Mouse (Mus musculus): ENCODE data around the gene Nr2f2. TPM values are rescaled to one million over a fixed set of nuclear protein-coding genes. Genes with fewer than 3 reads are reported as not detected.

Nr2f2 gene
- 10 to 100 TPM; 59.5 to 66.7 TPM for total RNA-seq (2021)
- long read RNA-seq, full-length matches to known transcripts = 17 of 42 reads
- long read RNA-seq, partial matches to known transcripts = 21 of 42 reads
- long read RNA-seq, other reads (novel, unspliced or antisense) = 4 of 42 reads

DNA sequence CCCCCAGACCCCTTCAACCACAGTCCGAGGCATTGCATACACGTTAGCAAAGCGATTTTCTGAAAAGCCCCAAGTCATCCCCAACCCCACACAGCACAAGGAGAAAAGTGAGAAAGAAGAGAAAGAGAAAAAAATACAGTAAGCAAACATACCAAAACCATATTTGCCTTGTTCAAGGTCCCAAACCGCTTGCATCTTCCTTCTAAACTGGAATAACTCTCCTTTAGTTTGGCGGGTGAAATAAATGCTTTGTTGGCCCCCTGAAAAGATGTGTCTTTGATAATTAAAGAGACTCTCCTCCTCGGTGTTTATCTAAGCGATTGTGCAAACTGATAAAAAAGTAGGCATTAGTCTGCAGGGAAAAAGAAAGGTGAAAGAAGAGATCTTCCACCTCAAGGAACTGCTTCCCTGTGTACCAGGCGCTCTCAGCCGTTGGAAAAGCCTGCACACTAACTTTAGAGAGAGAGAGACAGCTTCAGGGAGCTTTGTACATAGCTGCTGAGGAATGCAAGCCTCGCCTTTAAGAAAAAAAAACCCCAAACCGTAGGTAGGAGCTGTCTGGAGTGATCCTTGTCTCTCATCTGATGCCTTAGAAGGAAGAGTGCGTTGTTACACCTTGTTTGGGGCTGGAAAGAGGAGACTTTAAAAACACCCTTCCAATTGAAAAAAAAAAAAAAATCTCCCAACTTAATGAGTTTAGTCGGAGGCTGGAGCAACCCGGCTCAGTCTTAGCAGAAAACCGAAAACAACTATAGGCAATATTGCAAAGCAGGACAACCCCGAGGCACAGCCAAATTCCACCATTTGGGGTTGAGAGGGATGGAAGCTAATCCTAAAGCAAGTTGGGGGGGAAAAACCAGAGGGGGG is at the start of gene Nr2f2:
Gene Nr2f2, minus strand, starts transcription at position 795 of the 867 bp plus-strand sequence.
- no peak for DNase-seq (ENCODE audit: low spot score in 2 of 2)

DNA sequence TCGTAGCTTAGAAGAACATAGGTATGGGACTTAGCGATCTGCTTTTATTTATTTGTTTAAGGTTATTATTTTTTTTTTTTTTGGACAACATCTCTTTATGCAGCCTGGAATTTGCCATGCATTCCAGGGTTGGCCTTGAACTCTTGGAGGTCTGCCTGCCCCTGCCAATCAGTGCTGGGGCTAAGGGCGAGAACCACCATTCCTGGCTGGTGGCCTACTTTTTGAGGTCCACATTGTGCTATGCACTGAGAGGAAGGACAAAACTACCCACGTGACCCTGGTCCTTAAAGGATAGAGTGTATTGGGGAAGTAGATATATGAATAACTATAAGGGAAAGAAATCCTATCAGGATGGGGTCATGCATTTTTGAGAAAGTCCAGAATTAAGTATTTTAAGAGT is 47.9 kb upstream of the Nr2f2 start:
- no peak for DNase-seq (ENCODE audit: low spot score in 2 of 2)

DNA sequence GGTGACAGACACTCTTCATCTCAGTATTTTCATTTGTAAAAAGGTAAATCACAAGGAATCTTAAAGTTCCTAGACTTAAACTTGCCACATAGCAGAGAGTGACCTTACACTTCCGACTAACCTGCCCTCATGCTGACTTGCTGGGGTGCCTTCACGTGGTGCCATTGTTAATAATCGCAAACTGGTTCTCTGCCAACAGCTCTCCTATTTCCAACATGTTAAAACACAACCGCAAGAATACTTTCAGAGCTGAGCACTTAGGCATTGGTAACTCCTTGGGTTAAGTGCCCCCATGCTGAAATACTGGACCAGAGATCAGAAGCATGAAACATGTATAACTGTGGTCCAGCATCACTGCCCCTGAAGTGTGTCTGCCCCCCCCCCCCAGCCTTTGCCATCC is 47.1 kb upstream of the Nr2f2 start:
- no peak for DNase-seq (ENCODE audit: low spot score in 2 of 2)

DNA sequence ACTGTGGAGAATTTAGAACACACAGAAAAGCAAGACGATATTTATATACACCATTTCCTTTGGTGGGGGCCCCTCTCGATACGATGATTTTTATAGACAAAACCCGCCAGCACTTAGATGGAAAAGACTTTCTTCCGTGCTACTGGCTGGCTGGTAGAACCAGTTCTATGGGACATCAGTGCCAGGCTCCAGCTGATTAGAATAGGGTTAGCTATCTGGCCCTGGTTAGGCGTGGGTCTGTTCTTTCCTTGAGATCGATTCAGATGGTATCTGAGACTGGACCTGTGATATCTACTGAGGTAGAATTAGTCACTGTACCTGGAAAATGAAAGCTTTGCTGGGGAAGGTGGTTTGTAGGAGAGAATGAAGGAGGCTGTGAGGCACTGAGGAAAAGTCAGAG is 46.4 kb upstream of the Nr2f2 start:
- no peak for DNase-seq (ENCODE audit: low spot score in 2 of 2)

DNA sequence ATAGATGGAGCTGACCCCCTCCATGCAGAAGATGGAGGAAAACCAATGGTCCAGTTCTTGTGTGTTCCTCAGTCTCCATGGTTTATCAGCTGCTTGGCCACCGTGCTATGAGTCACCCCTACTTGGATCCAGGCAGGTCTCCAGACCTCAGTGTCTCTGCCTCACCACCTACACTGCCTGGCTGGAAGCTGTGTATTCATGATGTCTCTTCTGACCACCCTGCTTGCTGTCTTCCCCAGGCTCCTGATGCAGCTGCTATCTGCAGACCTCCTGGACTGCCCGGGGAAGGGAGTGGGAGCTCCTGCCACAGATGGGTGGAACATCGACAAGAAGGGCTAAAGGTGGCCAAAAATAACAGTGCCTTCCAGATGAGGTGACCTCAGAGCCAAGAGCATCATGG is 43.8 kb upstream of the Nr2f2 start:
- no peak for DNase-seq (ENCODE audit: low spot score in 2 of 2)

GRCm38 (mm10) chr7:70409890-70410289 is 43.4 kb upstream of the Nr2f2 start:
- DNase-seq (ENCODE audit: low spot score in 2 of 2) = no peak

DNA sequence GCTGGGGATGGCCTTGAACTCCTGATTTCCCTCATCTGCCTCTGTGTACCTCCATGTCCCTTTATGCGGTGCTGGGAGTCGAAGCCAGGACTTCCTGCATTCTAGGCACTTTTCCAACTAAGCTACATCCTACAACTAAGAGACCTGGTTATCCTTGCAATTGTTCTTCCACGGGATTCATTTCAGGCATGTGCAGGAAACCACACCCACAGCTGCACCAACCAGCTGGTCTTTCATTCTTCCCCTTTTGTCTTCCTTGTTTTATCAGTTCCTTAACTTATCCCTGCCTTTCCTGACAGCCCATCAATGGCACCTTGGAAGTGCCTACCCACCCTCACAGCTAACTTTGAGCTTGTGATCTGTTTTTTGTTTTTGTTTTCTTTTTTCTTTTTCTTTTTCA is 42.3 kb upstream of the Nr2f2 start:
- DNase-seq (ENCODE audit: low spot score in 2 of 2) = no peak

DNA sequence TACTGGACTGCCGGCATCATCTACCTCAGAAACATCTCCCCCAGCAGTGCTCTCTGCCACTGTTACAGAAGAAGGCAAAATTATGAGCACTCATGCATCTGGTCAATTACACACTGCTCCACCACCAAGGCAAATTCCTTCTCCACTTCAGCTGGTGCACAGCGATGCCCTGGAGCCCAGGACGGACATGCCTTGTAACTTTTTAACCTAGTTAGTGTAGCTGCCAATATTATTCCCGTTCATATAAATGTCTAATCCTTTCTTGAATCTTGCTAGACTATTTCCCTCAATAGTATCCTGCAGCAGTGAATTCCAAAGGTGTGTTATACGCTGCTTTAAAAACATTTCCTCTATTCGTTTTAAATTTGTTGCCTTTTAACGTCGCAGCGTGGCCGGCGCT is 40.6 kb upstream of the Nr2f2 start:
- no peak for DNase-seq (ENCODE audit: low spot score in 2 of 2)

- no peak for DNase-seq (ENCODE audit: low spot score in 2 of 2)
These were observed 40.0 kb upstream of the Nr2f2 start for GRCm38 (mm10) chr7:70406527-70406926.

GRCm38 (mm10) chr7:70405466-70405865 is 38.9 kb upstream of the Nr2f2 start:
- no peak for DNase-seq (ENCODE audit: low spot score in 2 of 2)

DNA sequence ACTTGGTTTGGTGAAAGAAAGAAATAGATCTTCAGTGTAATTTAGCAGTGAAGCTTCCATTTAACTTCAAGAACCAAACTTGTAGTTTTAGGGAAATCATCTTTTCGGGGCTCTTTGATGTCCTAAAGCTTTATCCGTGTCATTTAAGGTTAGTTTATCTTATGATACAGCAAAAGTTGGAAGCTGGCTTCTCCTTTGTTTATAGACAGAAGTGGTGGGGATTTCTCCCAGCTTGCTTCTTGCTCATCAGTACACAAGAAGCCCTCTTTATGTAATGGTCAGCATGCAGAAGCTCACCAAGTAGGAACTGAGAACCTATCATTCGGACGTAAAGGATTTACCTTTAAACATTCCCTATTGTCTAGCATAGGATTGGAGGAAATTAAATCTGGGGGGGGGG is 16.3 kb upstream of the Nr2f2 start:
- no peak for DNase-seq (ENCODE audit: low spot score in 2 of 2)

GRCm38 (mm10) chr7:70381409-70382244 is 15.1 kb upstream of the Nr2f2 start:
- no peak for DNase-seq (ENCODE audit: low spot score in 2 of 2)

DNA sequence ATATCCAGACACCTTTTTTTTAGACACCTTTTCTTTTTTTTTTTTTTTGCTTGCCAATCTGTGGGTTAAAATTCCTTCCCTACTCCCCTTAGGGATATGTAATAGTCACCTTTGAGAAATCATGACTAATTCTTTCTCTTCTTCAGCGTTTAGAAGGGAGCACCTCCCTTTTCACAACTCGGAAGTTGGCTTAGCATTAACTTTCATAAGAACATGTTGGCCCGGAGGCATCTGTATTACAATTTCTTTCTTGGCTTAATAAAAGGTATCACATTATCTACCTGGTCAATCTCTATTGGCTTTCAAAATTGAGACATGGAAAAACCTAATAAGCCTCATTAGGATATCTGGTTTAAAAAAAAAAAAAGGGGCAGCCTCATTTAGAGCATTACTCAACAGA is 14.4 kb upstream of the Nr2f2 start:
- no peak for DNase-seq (ENCODE audit: low spot score in 2 of 2)

GRCm38 (mm10) chr7:70380246-70380645 is 13.7 kb upstream of the Nr2f2 start:
- DNase-seq (ENCODE audit: low spot score in 2 of 2) = no peak

GRCm38 (mm10) chr7:70370552-70371262 is 4.2 kb upstream of the Nr2f2 start:
- DNase-seq (ENCODE audit: low spot score in 2 of 2) = no peak

- peak in 1 of 2 experiments; percentile 21 for DNase-seq (ENCODE audit: low spot score in 2 of 2)
These were observed 3.4 kb upstream of the Nr2f2 start for GRCm38 (mm10) chr7:70369731-70370551.

GRCm38 (mm10) chr7:70369061-70369730 is 2.7 kb upstream of the Nr2f2 start:
- DNase-seq (ENCODE audit: low spot score in 2 of 2) = peak in 1 of 2 experiments; percentile 25

DNA sequence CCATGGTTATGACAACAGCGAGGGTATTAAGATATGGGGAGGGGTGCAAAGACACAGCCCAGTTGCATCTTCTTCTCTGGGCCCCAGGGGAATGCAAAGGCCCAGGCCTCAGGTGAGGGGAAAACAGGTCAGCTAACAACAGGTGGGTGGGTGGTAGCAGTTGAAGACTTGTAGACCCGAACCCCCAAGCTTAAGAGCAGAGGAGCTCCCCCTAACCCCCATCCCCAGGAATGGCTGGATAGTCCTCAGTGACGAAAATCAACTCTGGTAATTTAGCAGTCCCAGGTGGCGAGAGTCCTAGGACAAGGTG is 2.2 kb upstream of the Nr2f2 start:
- DNase-seq (ENCODE audit: low spot score in 2 of 2) = no peak

DNA sequence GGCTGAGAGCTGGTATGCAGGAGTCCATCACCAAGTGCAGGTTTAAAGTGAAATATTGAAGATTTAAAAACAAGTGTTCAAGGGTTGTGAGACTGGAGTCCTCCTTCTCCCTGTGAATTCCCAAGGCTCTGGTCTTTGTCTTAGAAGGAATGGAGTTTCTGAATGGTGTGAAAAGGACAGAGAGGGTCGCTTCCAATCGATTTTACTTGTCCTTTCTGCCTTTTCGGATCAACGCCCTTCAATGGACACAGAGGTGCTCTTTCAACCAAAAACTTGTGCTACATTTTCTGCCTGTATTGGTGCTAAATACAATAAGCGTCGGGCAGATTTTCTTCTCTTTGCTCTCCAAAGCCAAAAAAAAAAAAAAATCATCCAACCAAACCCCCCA is 1.7 kb upstream of the Nr2f2 start:
- no peak for DNase-seq (ENCODE audit: low spot score in 2 of 2)

DNA sequence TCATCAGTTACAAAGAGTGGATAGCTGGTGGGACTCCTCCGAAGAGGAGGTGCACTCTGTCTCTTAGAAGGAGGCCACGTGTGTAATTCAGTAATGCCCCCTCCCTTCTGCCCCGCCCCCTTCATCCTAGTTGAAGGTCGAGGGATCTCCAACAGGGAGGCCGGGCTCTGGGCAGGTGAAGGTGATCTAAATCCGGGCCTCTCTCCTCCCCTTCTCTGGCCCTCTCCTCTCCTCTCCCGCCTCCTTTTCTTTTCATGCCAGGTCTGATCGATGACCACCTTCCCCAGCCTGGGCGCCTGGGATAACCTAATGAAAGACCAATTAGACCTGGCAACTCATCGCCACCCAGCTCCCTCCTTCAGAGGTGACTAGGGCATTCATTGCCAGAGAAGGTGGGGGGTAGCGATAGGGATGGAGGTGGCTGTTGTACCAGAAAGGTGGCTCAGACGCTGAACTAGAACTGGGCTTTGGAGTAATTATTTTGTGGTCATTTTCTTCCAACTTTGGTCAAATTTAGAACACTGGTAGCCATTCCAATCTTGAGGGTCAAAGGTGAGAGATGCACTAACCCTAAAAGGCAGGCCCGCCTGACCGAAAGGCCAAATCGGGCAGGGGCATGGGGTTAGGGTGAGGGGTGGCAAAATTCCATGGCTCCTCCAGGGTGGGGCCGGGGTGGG is 1.2 kb upstream of the Nr2f2 start:
- peak in 1 of 2 experiments; percentile 14 for DNase-seq (ENCODE audit: low spot score in 2 of 2)

Measured in layer of hippocampus, postnatal 10 days (tissue).